Mouse (Mus musculus) right cerebral cortex, adult 18-20 months (tissue): ENCODE data around the gene Havcr2.
"Not testable (repeated sequence)": the region's sequence is repeated elsewhere in the genome, so short reads cannot be mapped to it uniquely, and the experiment has no call there.

ENCODE experiments used
- DNase-seq: peaks from one replicate; pipeline ENCODE4 v3.0.0; 2022; ENCODE audit warnings: mixed read lengths

The Havcr2 gene

GRCm38 (mm10) chr11:46454453-46455045 lies at the start of gene Havcr2:
Havcr2 (plus strand) TSS chr11:46454935.
- DNase-seq, result no peak

GRCm38 (mm10) chr11:46404986-46405385 lies 49.7 kb upstream of the Havcr2 start:
- DNase-seq, result no peak

GRCm38 (mm10) chr11:46406721-46407120 lies 48.0 kb upstream of the Havcr2 start:
- DNase-seq, result no peak

- no peak for DNase-seq
Observed at GRCm38 (mm10) chr11:46410018-46410563, 44.6 kb upstream of the Havcr2 start.

- DNase-seq, result no peak
Observed at GRCm38 (mm10) chr11:46418438-46418837, 36.3 kb upstream of the Havcr2 start.

GRCm38 (mm10) chr11:46418860-46419259 lies 35.9 kb upstream of the Havcr2 start:
- no peak for DNase-seq

- no peak for DNase-seq
Observed at GRCm38 (mm10) chr11:46421086-46421888, 33.4 kb upstream of the Havcr2 start.

- DNase-seq, result not testable (repeated sequence)
Observed at GRCm38 (mm10) chr11:46428131-46428530, 26.6 kb upstream of the Havcr2 start.

GRCm38 (mm10) chr11:46430123-46430522 lies 24.6 kb upstream of the Havcr2 start:
- no peak for DNase-seq

GRCm38 (mm10) chr11:46431129-46431528 lies 23.6 kb upstream of the Havcr2 start:
- DNase-seq, result peak; percentile 91

GRCm38 (mm10) chr11:46435363-46435762 lies 19.4 kb upstream of the Havcr2 start:
- no peak for DNase-seq

- peak; percentile 98 for DNase-seq
Observed at GRCm38 (mm10) chr11:46436760-46437458, 17.8 kb upstream of the Havcr2 start, which contains the start of gene Med7. Med7 (plus strand) TSS chr11:46436925.

- no peak for DNase-seq
Observed at GRCm38 (mm10) chr11:46437459-46438000, 17.2 kb upstream of the Havcr2 start.

GRCm38 (mm10) chr11:46439005-46439543 lies 15.7 kb upstream of the Havcr2 start:
- DNase-seq, result no peak

GRCm38 (mm10) chr11:46441774-46442173 lies 13.0 kb upstream of the Havcr2 start:
- no peak for DNase-seq

GRCm38 (mm10) chr11:46443152-46443551 lies 11.6 kb upstream of the Havcr2 start:
- no peak for DNase-seq

- no peak for DNase-seq
Observed at GRCm38 (mm10) chr11:46443979-46444378, 10.8 kb upstream of the Havcr2 start.

GRCm38 (mm10) chr11:46446150-46446549 lies 8.6 kb upstream of the Havcr2 start:
- DNase-seq, result no peak

GRCm38 (mm10) chr11:46447644-46448484 lies 6.9 kb upstream of the Havcr2 start:
- DNase-seq, result no peak

GRCm38 (mm10) chr11:46449461-46450080 lies 5.2 kb upstream of the Havcr2 start:
- DNase-seq, result no peak

GRCm38 (mm10) chr11:46459960-46460359 lies 5.2 kb downstream of the Havcr2 start:
- DNase-seq, result no peak
